Mouse (Mus musculus) intestine, postnatal 0 days (tissue): Measurements from ENCODE around the gene Ptpn6. TPM values are rescaled to one million over a fixed set of nuclear protein-coding genes. Genes with fewer than 3 reads are reported as not detected.

Experiments used
- ATAC-seq: fragments of 200-750 bp; cut with Nextera tagmentation; 2 replicates; pipeline ENCODE4 v1.8.0; 2017; ENCODE audit warnings: mild to moderate bottlenecking, moderate TSS enrichment, moderate library complexity
- H3K27ac ChIP-seq: fragments of 300-500 bp; sonication (generic); 2 replicates; pipeline ENCODE4 v1.5.1; 2014; ENCODE audit warnings: mild to moderate bottlenecking, low read depth, low read length, moderate library complexity
- H3K27me3 ChIP-seq: fragments of 300-500 bp; sonication (generic); replicated peaks from 2 replicates; pipeline ENCODE4 v1.6.1; 2014; ENCODE audit warnings: low read length, mixed read lengths; ENCODE audit not compliant: control insufficient read depth, insufficient read depth
- H3K36me3 ChIP-seq: fragments of 300-500 bp; sonication (generic); 2 replicates; pipeline ENCODE4 v1.6.1; 2014; ENCODE audit warnings: mild to moderate bottlenecking, moderate library complexity; ENCODE audit not compliant: control insufficient read depth, insufficient read depth
- H3K4me1 ChIP-seq: fragments of 300-500 bp; sonication (generic); replicated peaks from 2 replicates; pipeline ENCODE4 v1.6.1; 2014; ENCODE audit warnings: antibody characterized with exemption, low read length, mixed read lengths; ENCODE audit not compliant: control insufficient read depth, insufficient read depth
- H3K4me2 ChIP-seq: fragments of 300-500 bp; sonication (generic); replicated peaks from 2 replicates; pipeline ENCODE4 v1.6.1; 2014; ENCODE audit warnings: low read depth, mild to moderate bottlenecking, moderate library complexity
- H3K4me3 ChIP-seq: fragments of 300-500 bp; sonication (generic); 2 replicates; pipeline ENCODE4 v1.5.1; 2014; ENCODE audit warnings: low read depth, low read length
- H3K9ac ChIP-seq: fragments of 300-500 bp; sonication (generic); 2 replicates; pipeline ENCODE4 v1.6.1; 2014; ENCODE audit warnings: mild to moderate bottlenecking, low read depth, low read length
- H3K9me3 ChIP-seq: fragments of 300-500 bp; sonication (generic); 2 replicates; pipeline ENCODE4 v1.6.1; 2016; ENCODE audit warnings: mixed run types; ENCODE audit not compliant: control insufficient read depth
- CTCF ChIP-seq: sonication (generic); IDR thresholded peaks from 2 replicates; pipeline ENCODE4 v1.5.1; 2016; ENCODE audit warnings: low read depth, mild to moderate bottlenecking, control low read depth, antibody characterized with exemption, moderate library complexity
- WGBS: fragments of 180-500 bp; shearing (Covaris S2); extraction: QIAGEN DNeasy Blood & Tissue Kit; methylation state at CpG from one replicate; pipeline ENCODE4 v1.1.7; 2014; 5-methylcytosine and 5-hydroxymethylcytosine counted together
- polyA plus RNA-seq: library from polyadenylated mRNA; unstranded; fragments of >200 nt; fragmentation: Nextera tagmentation; extraction: Ambion mirVana; gene quantifications from 2 replicates; pipeline ENCODE4 v1.2.1, GENCODE M21; 2015

Ptpn6 gene
- polyA plus RNA-seq, 1 experiment from 2014 or later: 17.4 TPM

GRCm38 (mm10) chr6:124767536-124767919 lies 29.0 kb upstream of the Ptpn6 start:
- peaks cover 11% of the 10 kb centered on the region for H3K27me3 ChIP-seq
- no peak for TF ChIP-seq CTCF
- no peak overlapping the region for H3K27ac ChIP-seq
- H3K9me3 ChIP-seq: no peaks in the 10 kb centered on the region
- H3K9ac ChIP-seq: no peak overlapping the region
- peak overlapping the region; percentile 75; the same call in 1 of the 2 replicates for H3K4me2 ChIP-seq
- no peak overlapping the region for H3K4me3 ChIP-seq
- no peaks in the 10 kb centered on the region for H3K36me3 ChIP-seq
- 70% methylated on average over 4 of the region's 4 CpGs for WGBS
- H3K4me1 ChIP-seq: no peaks in the 10 kb centered on the region
- ATAC-seq: no peak

GRCm38 (mm10) chr6:124765951-124766350 lies 27.4 kb upstream of the Ptpn6 start:
- H3K4me2 ChIP-seq: no peak overlapping the region
- no peaks in the 10 kb centered on the region for H3K4me1 ChIP-seq
- H3K4me3 ChIP-seq: no peak overlapping the region
- WGBS: 91% methylated on average over 7 of the region's 7 CpGs
- no peak overlapping the region for H3K9ac ChIP-seq
- H3K27ac ChIP-seq: no peak overlapping the region
- no peaks in the 10 kb centered on the region for H3K36me3 ChIP-seq
- no peak for TF ChIP-seq CTCF
- H3K9me3 ChIP-seq: no peaks in the 10 kb centered on the region
- ATAC-seq: no peak
- peaks cover 11% of the 10 kb centered on the region for H3K27me3 ChIP-seq

GRCm38 (mm10) chr6:124759259-124759658 lies 20.7 kb upstream of the Ptpn6 start:
- 1% methylated on average over 5 of the region's 5 CpGs for WGBS
- H3K9me3 ChIP-seq: no peaks in the 10 kb centered on the region
- H3K36me3 ChIP-seq: no peaks in the 10 kb centered on the region
- peak overlapping the region; percentile 83 for H3K4me2 ChIP-seq
- peak overlapping the region; percentile 50; the same call in 1 of the 2 replicates for H3K27ac ChIP-seq
- H3K9ac ChIP-seq: no peak overlapping the region; the same call in 1 of the 2 replicates
- H3K4me1 ChIP-seq: no peaks in the 10 kb centered on the region
- H3K27me3 ChIP-seq: no peaks in the 10 kb centered on the region
- H3K4me3 ChIP-seq: no peak overlapping the region
- TF ChIP-seq CTCF: peak; percentile 98
- peak; percentile 26; the same call in 1 of the 2 replicates for ATAC-seq

- ATAC-seq: no peak
- Histone ChIP-seq H3K27ac (peak overlapping the region; percentile 50), H3K27me3 (no peaks in the 10 kb centered on the region), H3K9me3 (no peaks in the 10 kb centered on the region), H3K4me3 (no peak overlapping the region), H3K9ac (no peak overlapping the region; the same call in 1 of the 2 replicates), H3K4me2 (peak overlapping the region; percentile 83), H3K4me1 (no peaks in the 10 kb centered on the region), H3K36me3 (no peaks in the 10 kb centered on the region)
- 36% methylated on average over 2 of the region's 2 CpGs for WGBS
- TF ChIP-seq CTCF: no peak
Observed at GRCm38 (mm10) chr6:124758849-124759232, 20.3 kb upstream of the Ptpn6 start.

GRCm38 (mm10) chr6:124757909-124758848 lies 19.7 kb upstream of the Ptpn6 start:
- H3K27me3 ChIP-seq: no peaks in the 10 kb centered on the region
- ATAC-seq: no peak

GRCm38 (mm10) chr6:124757351-124757880 lies 18.9 kb upstream of the Ptpn6 start:
- H3K4me3 ChIP-seq: peak overlapping the region; percentile 85
- peak overlapping the region; percentile 83 for H3K4me2 ChIP-seq
- H3K4me1 ChIP-seq: no peaks in the 10 kb centered on the region
- 36% methylated on average over 5 of the region's 5 CpGs for whole genome bisulfite sequencing
- no peaks in the 10 kb centered on the region for H3K27me3 ChIP-seq
- no peaks in the 10 kb centered on the region for H3K36me3 ChIP-seq
- H3K9me3 ChIP-seq: no peaks in the 10 kb centered on the region
- peak overlapping the region; percentile 95 for H3K9ac ChIP-seq
- no peak for ATAC-seq
- H3K27ac ChIP-seq: peak overlapping the region; percentile 50; the same call in 1 of the 2 replicates
- no peak for TF ChIP-seq CTCF

More at GRCm38 (mm10) chr6:124757909-124758848, 19.7 kb upstream of the Ptpn6 start:
- Histone ChIP-seq H3K36me3 (no peaks in the 10 kb centered on the region), H3K4me1 (no peaks in the 10 kb centered on the region), H3K27ac (peak overlapping the region; percentile 50), H3K4me2 (peak overlapping the region; percentile 83), H3K9me3 (no peaks in the 10 kb centered on the region), H3K9ac (peak overlapping the region; percentile 5; the same call in 1 of the 2 replicates), H3K4me3 (peak overlapping the region; percentile 85)
- TF ChIP-seq CTCF: no peak
- WGBS: 62% methylated on average over 5 of the region's 5 CpGs
